Mouse (Mus musculus) 416B (cell line): ENCODE results near the gene Trhr2.

Experiments used
- DNase-seq: peaks from one replicate; pipeline ENCODE4 v3.0.0; 2011; ENCODE audit warnings: low read depth

Trhr2 gene

DNA sequence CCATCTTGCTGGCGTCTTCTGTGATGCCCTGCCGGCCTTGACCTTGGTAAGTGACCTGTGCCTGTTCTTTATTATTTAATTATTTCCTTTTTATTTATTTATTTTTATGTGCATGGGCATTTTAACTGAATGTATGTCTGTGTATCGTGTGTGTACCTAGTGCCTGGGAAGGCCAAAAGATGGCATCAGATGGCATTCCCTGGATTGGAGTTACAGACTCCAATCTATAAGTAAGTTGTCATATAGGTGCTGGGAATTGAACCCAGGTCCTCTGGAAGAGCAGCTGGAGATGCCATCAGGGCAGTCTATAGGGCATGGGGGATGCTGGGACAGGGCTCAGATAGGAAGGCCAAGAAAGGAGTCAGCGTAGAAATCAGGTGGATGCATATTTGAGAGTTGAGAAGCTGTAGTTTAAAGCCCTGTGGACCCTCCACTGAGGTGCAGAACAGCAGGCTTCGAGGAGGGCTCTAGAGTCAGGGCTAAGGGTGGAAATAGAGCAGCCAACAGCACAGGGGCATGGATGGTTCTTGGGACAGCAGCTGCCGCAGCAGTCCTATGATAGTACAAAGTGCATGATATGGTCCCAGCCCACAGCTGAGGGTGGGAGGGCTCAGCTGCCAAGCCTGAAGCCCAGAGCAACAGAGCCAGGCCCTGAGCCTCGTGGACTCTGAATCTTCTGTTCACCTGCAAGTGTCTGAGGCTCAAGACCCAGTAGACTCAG, at the start of gene Trhr2:
Gene Trhr2, minus strand, starts transcription at position 51 of the 721 bp plus-strand sequence.
- DNase-seq = no peak

DNA sequence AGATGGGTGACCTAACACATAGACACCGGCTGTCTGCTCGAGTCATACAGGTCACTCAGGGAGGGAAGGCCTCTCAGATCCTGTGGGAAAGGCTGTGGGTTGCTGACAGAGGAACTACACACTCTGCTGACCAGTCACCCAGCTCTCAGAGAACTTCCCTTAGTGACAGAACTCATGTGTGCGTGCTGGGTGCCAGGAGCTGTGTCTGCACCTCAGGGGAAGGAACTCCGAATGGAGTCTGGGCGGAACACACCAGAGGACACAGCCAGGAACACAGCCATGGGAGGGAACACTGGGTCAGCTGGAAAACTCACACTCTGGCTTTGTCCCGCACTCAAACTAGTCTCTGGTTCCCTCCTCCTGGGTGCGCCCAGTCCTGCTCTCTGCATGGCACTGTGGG, 47.1 kb upstream of the Trhr2 start:
- no peak for DNase-seq

DNA sequence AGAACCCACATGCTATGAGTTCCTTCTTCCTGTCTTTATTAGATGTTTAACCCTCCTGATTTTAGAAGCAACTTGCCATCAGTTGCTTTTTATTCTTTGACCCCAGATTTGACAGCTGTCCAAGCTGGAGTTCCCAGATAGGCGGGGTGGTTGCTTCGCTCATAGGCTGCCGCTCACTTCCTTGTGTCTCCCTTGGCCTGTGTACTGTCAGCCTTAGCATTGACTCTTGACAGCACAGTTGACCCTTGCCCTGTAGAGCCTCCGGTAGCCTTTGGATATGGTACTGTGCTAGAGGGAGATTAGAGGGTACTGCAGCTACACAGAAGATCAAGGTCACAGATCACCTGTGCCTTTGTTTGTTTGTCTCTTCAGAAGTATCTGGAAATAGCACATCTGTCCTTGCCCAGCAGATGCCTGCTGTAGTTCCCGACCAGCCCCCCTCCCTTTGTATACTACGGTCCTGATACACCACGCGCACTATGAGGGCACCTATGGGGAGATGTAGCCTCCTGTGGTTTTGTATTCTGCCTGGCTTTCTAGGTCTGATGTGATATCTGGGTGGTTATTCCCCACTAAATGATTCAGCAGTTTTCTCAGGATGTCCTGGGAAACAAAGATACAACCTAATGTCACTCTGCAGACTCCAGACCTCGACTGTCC, 44.7 kb upstream of the Trhr2 start:
- peak; percentile 48 for DNase-seq

DNA sequence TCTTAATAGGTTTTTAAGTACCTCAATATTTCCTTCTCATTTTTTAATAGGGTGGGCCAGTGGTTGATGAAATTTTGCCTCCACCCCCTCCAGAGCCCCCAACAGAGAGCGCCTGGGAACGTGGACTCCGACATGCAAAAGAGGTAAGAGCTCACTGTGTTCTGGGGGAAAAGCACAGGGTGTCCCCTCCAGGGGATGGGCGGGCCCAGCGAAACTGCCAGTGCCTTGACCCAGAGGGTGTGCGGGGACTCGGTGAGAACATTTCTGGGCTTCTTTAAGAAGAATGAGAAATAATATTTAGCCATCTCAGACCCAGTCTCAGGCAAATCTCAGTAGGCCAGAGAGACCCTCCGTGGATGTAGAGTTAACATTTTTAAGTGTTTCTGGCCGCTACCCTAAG, 37.6 kb upstream of the Trhr2 start:
- no peak for DNase-seq

DNA sequence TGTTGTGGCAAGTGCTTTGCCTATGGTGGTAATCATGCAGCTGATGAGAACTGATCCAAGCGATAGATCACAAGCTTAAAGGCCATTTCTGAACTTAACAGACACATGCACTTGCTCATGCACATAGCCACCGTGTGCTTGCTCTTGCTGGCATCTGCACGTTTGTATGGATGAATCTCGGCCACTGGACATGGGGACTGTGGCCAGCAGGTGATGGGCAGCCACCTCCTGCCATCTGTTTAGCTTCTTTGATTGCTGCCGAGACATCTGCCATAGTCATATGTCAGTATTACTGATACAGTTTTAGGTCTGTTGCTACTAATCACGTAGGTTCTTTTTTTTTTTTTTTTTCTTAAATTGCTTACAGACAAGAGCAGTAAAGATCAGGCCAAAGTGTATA, 34.7 kb upstream of the Trhr2 start:
- no peak for DNase-seq

DNA sequence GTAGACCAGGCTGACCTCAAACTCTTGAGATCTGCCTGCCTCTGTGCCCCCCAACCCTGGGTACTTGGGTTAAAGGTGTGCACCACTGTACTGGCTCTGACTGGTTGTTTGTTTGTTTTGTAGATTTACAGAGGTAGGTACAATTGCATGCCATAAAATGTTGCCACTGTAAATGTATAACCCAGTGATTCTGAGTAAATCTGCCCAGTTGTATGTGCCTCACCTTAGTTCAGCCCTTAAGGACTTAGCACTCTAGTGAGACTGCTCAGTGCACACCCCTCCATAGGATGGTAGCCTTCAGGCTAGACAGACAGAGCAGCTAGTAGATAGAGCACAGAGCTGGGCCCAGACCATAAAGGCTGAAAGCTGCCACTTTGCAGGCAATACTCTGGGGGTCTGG, 33.2 kb upstream of the Trhr2 start:
- DNase-seq = no peak

DNA sequence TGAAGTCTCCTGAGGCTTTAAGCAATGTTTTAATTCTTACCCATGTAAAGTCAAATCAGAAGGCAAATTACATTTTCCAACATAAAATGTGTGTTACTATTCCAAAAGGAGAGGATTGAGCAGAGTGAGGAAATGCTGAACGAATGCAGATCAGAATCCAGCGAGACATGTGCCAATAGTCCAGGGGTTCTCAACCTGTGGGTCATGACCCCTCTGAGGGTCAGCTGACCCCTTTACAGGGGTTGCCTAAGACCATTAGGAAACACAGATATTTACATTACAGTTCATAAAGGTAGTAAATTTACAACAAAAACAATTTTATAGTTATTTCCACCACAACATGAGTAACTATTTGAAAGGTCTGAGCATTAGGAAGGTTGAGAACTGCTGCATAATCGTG, 30.2 kb upstream of the Trhr2 start:
- DNase-seq = no peak

DNA sequence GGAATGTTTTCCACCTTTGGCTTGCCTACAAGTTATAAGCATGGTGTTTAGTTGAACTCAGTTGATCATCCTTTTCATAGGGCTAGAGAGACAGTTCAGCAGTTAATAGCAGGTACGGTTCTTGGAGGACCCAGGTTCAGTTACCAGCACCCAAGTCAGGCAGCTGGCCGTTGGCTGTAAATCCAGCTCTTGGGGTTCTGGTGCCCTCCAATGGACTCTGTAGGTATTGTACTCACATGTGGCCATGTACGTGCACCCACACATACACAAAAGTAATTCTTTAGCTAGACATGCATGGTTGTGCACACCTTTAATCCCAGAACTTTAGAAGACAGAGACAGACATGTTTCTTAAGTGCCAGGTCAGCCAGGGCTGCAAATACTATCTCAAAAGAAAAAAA, 28.8 kb upstream of the Trhr2 start:
- peak; percentile 34 for DNase-seq

DNA sequence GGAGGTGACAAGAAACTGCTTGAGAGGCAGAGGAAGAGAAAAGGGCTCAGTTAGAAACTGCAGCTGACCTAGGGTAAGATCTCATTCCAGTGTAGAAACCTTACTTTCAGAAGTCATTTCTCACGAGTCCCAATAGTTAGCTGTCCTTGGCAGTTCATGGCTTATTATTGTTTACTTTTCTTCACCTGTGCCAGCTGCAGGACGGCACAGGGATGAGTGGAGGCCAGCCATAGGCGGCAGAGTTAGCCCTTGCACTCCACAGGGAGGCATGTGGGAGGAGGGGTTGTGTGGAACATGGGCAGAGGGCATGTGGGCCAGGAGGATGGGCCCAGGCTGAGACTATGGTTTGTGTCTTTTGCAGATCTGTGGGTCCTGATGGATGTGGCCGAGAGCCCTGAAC, 22.5 kb upstream of the Trhr2 start:
- no peak for DNase-seq

DNA sequence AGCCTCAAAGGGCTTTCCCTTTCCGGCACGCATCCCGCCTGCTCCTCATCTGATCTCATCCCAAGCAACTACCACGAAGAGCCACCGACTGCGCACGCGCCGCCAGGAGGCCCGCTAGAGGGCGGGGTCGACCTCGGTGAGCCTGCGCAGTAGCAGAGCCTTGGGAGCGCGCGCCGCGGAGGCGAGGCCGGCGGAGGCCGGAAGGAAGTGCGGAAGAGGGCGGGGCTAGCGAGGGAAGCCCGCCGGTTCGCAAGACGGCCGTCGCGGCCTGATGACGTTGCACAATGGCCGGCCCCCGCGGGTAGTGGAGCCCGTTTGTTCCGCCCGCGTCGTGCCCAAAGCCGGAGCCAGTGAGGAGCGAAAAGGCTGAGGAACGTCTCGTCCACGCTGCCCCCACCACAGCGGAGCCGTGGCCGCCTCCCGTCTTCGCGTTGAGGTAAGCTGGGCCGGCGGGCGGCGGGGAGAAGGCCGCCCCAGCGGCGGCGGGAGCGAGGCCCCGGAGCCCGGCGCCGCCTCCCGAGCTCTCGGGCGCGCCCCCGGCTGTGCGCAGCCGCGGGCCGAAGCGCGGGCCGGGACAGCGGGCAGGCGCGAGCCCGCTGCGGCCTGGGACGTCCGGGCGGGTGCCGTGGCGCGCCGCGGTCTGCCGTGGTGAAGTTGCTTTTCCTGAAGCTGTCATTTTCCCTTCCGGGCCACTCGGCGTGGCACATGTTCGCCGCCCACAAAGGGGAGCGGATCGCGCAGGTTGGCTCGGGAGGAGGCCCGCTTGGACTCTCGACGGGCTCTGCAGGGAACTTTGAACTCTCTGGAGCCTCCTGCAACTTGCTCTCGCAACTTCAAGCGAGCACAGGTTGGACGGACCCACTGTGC, 16.1 kb upstream of the Trhr2 start, which contains the start of gene Zc3h18:
Gene Zc3h18, plus strand, starts transcription at position 245 of the 867 bp plus-strand sequence.
- DNase-seq = peak; percentile 98

DNA sequence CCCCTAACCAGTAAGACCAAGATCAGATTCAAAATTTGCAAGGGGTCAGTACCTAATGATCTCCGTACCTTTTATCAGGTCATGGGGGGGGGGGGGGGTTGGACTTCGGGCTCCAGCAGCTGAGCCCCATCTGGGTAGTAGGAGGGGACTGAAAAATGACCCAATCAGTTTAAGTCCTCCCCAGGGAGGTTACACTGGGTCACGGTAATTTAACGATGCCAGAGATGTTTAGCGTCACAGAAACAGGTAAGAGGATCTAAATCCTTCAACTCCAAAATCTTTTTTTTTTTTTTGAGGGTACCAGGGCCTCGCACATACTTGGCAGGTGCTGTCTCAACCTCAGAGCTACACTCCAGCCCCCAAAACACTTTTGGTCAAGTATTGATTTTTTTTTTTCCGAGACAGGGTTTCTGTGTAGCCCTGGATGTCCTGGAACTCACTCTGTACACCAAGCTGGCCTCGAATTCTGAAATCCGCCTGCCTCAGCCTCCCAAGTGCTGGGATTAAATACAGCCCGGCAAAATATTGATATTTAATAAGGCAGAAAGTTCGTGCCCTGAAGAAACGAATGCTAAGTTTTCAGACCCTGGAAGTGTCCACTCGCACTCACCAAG, 15.3 kb upstream of the Trhr2 start:
- peak; percentile 31 for DNase-seq

DNA sequence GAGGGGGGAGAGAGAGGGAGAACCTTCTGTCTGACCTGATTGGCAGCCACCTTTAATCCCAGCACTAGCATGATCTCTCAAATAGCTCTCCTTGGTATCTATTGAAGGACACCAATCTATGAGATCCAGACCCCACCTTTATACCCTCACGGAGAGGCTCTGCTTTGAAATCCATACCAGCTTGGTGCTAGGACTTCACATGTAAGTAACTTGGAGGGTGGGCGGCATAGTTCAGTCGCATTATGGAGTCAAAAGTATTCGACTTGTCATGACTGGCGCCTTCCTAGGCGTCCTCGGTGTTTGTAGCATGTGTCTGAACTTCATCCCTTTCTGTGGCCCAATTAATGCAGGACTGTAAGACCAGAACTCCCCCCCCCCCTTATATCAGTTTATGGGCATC, 14.8 kb upstream of the Trhr2 start:
- no peak for DNase-seq

DNA sequence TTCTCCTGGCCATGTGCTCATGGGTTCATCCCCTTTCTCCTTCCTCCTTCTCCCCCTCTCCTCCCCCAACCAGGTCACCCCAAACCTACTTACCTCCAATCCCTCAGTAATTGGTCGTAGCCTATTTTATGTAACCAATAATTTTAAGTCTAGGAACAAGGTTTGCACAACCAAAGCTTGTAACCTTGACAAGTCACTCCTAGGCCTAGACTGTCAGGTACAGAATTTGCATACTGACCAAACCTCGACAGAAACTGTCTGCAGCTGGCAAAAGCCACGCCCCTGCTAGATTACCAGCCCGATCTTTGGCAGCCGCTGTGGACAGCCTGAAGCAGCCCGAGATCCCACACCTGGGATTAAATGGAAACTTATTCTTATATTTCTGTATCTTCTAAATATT, 11.2 kb upstream of the Trhr2 start:
- no peak for DNase-seq

DNA sequence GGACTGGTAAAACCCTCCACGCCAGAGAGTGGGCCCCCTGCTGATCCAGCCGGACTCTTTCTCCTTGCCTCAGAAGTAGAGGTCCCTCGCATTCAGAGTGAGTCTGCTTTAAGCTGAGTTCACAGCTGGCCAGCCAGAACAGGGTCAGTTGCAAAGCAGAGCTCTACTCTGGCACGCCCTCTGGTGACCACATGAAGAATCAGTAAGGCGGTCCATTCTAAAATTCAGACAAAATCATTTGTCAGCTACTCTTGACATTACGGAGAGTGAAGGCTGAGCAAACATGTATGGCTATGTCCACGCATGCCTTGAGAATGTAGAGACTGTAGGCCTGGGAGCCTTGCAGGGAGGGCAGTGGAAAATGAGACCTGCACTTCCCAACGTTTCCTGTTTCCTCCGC, 9.1 kb upstream of the Trhr2 start:
- peak; percentile 90 for DNase-seq

DNA sequence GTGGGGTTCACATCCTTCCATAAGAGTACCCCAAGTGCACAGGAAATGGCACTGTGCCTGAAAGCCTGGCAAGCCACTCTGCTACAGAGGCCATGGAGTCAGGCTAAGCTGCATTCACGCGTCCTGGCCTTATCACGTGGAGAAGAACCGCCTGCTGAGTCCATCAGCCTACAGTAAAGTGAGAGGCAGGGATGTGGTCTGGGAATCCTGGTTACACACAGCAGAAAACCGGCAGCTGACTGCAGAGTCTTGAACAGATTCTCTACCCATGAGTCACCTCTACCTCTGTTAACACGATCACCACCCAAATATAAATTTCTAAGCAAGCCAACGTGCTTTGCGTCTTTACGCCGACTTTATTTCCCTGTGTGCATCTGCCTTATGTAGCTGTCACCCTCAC, 7.9 kb upstream of the Trhr2 start:
- DNase-seq = peak; percentile 23

DNA sequence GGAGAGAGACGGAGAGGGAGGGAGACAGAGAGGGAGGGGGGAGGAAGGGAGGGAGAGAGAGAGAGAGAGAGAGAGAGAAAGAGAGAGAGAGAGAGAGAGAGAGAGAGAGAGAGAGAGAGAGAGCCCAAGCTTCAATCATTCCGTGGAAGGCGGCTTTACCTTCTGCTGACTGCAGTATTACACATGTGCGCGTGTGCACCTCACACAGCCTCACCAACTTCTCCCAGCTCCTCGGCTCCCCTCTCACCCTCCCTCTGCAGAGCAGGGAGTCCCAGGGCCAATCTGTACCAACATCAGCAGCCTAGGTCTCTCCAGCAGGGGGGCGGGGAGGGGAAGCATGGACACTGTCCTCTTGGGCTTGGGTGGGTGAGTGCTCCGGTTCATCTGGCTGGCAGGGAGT, 2.4 kb upstream of the Trhr2 start:
- no peak for DNase-seq

DNA sequence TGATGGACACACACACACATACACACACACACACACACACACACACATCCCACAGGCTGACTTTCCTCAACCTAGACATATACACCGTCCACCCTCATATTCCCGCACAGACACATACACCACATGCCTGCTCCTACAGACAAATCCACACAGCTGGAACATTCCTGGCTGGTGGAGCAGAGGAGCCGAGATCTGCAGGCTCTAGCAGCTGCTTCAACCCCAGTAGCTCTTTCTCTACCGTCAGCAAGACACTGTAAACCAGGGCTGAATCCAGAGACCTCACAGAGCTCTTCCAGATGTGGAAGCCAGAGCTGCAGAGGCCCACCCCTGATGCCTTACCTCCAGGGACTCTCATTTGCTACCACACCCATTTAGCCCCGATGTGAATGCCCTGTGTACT, 1.7 kb upstream of the Trhr2 start:
- DNase-seq = no peak

DNA sequence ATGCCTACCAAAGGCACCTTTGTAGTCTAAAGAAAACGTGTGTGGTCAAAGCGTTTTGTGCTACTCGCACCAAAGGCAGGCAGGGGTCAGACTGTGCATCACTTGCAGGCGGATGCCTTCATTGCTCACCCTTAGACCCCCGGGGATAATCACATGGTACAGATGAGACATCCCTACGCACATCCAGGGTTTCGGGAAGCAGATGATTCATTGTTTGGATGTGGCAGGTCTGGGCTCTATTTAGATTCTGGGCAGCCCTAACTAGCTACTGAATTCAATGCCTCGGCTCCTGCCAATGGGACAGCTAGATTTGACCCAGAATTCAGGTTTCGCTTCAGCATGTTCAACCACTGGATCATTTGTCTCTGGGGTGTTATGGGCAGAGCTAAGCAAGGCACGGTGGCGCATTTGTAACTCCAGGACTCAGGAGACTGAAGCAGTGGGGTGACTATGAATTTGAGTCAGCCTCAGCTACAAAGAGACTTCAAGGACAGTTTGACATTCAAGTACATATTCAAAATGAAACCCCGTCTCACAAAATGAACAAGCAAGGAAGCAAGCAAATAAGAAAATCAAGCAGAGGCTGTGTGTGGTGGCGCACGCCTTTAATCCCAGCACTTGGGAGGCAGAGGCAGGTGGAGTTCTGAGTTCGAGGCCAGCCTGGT, 1.3 kb downstream of the Trhr2 start:
- no peak for DNase-seq

DNA sequence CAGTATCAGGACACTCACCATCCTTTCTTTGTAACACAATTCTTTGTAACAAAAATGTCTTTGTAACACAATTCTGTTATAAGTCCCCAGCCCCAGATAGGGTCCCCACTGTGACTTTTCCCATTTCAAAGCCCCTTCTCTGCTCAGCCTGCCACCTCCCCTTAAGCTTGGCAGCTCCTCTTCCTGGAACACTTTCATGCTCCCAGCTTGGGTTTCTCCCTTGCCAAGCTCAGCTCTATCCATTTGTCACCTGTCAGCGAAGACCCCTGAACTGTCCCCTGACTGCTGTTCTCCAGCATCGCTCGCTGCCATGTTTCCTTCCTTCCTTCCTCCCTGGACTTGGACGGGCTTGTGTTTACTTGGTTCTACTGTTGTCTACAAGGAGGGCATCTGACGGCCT, 2.9 kb downstream of the Trhr2 start:
- DNase-seq = no peak

DNA sequence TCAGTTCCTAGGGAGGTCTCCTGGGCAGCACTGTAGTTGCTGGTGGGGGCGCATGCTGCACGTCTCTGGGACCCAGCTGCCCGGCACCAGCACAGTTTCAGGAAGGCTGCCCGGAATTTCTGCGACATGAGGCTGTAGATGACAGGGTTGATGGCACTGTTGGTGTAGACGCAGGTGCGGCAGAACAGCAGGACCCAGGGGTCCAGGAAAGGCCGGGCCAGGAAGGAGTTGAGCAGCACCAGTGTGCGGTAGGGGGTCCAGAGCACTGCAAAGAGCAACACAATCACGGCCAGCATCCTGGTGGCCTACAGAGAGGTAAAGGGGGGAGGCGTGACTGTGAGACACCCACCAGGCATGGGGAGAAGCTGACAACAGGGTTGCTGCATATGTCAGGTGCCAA, 3.3 kb downstream of the Trhr2 start:
- no peak for DNase-seq

DNA sequence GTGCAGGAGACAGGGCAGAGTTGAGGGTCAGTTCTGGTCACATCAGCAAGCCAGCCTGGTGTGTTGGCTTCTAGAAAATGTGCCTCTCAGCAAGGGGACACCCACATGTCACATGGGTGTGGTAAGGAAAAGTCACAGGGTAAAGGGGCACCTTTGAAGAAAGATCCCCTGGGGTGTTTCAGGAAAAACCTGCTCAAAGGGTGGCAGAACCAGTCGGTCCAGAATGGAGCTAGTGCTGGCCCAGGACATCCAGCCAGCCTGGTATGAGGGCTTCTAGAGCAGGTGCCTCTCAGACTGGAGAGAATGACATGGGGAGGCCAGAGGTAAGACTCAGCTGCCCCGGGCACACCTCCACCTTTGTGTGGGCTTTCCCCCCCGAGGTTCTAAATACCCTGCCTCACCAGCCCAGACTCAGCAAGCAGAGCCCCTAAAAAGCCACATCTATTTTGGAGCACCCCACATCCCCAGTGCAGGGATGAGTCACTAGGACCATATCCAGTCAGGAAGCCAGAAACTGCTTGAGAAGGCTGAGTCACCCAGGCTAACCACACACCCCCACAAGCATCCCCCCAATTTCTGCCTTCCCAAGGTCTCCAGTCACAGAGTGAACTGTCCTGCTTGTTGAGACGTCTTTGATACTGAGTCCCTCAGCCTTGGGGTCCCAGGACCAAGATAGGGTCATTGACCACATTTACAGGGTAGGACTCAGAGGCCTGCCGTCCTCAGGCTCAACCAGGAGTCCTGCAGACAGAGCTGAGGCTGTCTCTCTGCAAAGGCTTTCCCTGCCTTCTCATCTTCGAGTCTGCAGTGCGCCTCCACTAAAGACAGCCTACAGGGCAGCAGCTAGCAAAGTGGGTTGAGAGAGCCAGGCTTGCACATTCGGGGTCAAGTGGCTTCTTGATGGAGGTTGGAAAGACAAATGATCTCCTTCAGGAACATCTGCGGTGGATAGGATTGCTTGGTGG, 4.6 kb downstream of the Trhr2 start:
- DNase-seq = peak; percentile 92
